8 mouse cellular contexts compared by ENCODE assay signal in the genomic region with DNA sequence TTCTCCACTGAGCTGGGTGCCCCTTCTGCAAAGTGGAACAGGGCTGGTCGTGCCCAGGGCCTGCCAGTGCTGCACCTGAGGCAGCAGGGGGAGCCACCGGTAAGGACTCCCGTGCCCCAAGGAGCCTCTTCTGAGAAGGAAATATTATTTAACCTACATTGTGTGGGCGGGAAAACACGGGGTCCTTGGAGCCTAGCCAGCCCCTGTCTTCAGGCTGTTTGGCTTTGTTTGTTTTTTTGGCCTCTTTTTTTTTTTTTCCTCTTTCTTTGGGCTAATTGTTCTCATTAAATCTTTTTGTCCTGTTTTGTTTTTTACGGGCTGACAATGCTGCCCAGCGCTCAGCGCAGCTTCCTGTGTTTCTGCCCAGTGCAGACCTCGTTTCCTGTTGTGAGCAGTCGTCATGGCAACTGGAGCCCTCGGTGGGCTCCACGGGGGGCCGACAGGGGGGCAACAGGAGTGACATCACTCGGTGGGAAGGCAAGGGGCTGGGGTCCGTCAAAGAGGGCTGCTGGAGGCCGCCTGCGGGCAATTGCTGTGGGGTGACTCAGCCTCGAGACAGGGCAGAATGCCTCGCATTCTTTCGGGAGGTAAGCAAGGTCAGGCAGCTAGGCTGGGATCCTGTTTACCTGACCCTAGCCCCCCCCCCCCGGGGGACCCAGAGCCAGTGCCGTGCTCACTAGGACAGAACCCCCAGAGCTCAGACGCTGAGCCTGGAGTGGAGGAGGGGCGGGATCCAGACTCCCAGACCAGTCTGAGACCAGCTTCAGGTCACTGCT. TPM values are rescaled to one million over a fixed set of nuclear protein-coding genes. Genes with fewer than 3 reads are reported as not detected.
DNase-seq lines count a peak whose midpoint lies in the region; ATAC-seq lines count a peak whose summit lies in the region.

No protein-coding gene starts in this region.

- peaks cover 21% of the 10 kb centered on the region for H3K4me1 ChIP-seq in liver, embryonic 13.5 days (replicated peaks)

- peak overlapping the region; percentile 21 for H3K4me3 ChIP-seq in liver, embryonic 13.5 days (replicated peaks)

- no peaks in the 10 kb centered on the region for H3K9me3 ChIP-seq in liver, embryonic 13.5 days (replicated peaks)

- intact Hi-C loops in gastrocnemius, postnatal 14 days (cut with DNase I; ENCODE audit: low total_unique reads) = no loop called here

- ATAC-seq in inflammation-experienced regulatory T-cells, adult 6 months = peak; percentile 74
- ATAC-seq in liver, embryonic 13.5 days (ENCODE audit: low read depth) = no peak

- 3% methylated on average over 24 of the region's 24 CpGs for WGBS in liver, embryonic 13.5 days (ENCODE audit: insufficient replicate concordance)

- no peak overlapping the region for H3K27ac ChIP-seq in liver, embryonic 13.5 days

- peak overlapping the region; percentile 57 for H3K4me2 ChIP-seq in liver, embryonic 13.5 days

- no peaks in the 10 kb centered on the region for H3K36me3 ChIP-seq in liver, embryonic 13.5 days

- peak; percentile 71 for DNase-seq in ovary, postnatal 36 days (ENCODE audit: low spot score)
- DNase-seq in ovary, postnatal 14 days (ENCODE audit: low spot score) = no peak
- DNase-seq in cerebellum, adult 9-10 months = peak; percentile 82
- DNase-seq in gastrocnemius, postnatal 14 days = peak; percentile 62
- DNase-seq in liver, embryonic 13.5 days = no peak
- DNase-seq in naive thymus-derived CD4-positive, alpha-beta T cell, adult 2 months (ENCODE audit: low read depth) = peak; percentile 84
- DNase-seq in thymus, adult 18-20 months = peak; percentile 59 to 67

- peak overlapping the region; percentile 53 for H3K9ac ChIP-seq in liver, embryonic 13.5 days

- peaks cover 23% of the 10 kb centered on the region; the same call in 1 of the 2 replicates for H3K27me3 ChIP-seq in liver, embryonic 13.5 days

RNA-seq across cellular contexts. Expression of a gene that starts 20.5 kb away (rescaled TPM):
- 1 to 10 TPM; 3.7 to 4.5 TPM for total RNA-seq in gastrocnemius, postnatal 14 days (2021)
- polyA plus RNA-seq in inflammation-experienced regulatory T-cells, adult 6 months (2017; shearing (Covaris generic)) = 10 to 100 TPM; 13.3 to 48.6 (median 38.5) TPM
- polyA plus RNA-seq in liver, embryonic 13.5 days (2015; fragmentation: Nextera tagmentation; extraction: Ambion mirVana) = 0.89 and 1.4 TPM in 2 replicates

RNA-seq across cellular contexts. Expression of a gene that starts 59.0 kb away (rescaled TPM):
- total RNA-seq in gastrocnemius, postnatal 14 days (2021) = 1 to 10 TPM; 4.7 to 7.9 TPM
- polyA plus RNA-seq in inflammation-experienced regulatory T-cells, adult 6 months (2017; shearing (Covaris generic)) = 100 to 1,000 TPM; 509 to 683 (median 543) TPM
- 41.7 and 53.3 TPM in 2 replicates for polyA plus RNA-seq in liver, embryonic 13.5 days (2015; fragmentation: Nextera tagmentation; extraction: Ambion mirVana)

Comparison
In these comparisons a context has a peak if more than half of its experiments do, and no peak if none do; other contexts are left out.
1. DNase-seq: peak in ovary, postnatal 36 days (single experiment), cerebellum, adult 9-10 months (single experiment), gastrocnemius, postnatal 14 days (single experiment), naive thymus-derived CD4-positive, alpha-beta T cell, adult 2 months (single experiment) and thymus, adult 18-20 months (2 of 2); none in ovary, postnatal 14 days (single experiment) and liver, embryonic 13.5 days (single experiment).